Mouse (Mus musculus): Measurements from ENCODE around the gene Cyb5r4.

GRCm38 (mm10) chr9:87097989-87098388, 76.2 kb downstream of the Cyb5r4 start:
- TF ChIP-seq CTCF (IDR thresholded peaks at IDR 0.05; ENCODE audit: low read depth) = peak; percentile 61
- TF ChIP-seq EP300 (optimal IDR thresholded peaks at IDR 0.05) = no peak
